Mouse (Mus musculus) ovary, postnatal 36 days (tissue): ENCODE measurements around the gene Bcl11b.
A peak's percentile ranks its signal among the peaks of the same experiment; 100 is the strongest.

Experiments
- DNase-seq: peaks from one replicate; pipeline ENCODE4 v3.0.0; 2022; ENCODE audit warnings: low spot score, mixed read lengths

Gene Bcl11b

DNA sequence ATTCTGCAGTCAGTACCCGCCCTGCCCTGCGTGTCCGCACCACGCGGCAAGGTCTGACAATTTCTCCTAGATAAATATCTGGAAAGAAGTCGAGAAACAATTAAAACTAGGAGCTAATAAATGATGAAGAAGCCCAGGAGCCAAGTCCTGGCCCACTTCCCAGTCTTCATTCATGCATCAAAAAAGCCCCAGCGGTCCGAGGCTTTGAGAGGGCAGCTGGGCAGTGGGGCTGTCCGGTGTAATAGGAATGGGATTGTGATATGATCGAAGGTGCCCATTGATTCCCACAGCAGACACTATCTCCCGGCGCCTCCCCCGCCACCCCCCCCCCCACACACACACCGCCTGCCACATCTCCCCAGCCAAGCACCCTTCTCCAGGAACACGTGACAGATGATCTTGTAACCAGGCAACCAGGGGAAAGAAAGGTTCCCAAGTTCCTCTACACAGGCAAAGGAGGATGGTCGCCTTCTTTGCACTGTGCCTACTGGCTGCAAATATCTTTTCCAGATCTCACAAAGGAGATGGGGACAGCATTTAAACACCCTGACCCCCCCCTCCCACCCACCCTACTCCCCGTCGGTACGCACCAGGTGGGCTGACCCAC, 68.5 kb downstream of the Bcl11b start:
- no peak for DNase-seq

DNA sequence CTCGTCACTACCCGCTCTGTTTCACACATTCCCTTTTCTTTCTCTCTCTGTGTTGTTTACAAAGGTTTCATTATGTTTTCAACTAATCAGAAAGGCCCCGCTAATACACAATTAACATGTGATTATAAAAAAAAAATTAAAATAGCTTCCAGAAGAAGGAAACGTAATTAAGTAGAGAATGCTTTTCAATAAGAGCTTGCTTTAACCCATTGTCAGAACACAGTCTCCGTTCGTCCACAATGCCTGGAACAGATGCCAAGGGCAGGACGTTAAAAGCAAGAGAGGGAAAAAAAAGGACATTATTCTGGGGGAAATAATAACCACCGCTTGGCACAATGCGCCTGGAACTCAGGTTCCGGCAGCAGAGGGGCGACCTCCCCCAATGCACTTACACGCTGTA, 71.3 kb downstream of the Bcl11b start:
- DNase-seq: no peak

DNA sequence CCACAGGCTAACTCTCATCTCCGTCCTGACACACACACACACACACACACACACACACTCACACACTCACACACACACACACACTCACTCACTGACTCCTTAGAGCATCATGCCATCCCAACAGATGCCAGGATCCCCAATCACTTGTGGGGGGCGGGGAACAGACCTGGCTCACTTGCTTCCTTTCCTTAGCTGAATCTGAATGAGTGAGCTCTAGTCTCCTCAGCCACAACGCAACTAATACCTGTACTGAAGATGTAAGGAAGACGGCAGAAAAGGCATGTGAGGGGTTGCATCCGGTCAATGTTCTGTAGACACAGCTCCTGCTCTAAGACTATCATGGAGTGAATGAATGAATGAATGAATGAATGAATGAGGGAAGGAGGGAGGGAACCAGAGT, 71.9 kb downstream of the Bcl11b start:
- DNase-seq: no peak

DNA sequence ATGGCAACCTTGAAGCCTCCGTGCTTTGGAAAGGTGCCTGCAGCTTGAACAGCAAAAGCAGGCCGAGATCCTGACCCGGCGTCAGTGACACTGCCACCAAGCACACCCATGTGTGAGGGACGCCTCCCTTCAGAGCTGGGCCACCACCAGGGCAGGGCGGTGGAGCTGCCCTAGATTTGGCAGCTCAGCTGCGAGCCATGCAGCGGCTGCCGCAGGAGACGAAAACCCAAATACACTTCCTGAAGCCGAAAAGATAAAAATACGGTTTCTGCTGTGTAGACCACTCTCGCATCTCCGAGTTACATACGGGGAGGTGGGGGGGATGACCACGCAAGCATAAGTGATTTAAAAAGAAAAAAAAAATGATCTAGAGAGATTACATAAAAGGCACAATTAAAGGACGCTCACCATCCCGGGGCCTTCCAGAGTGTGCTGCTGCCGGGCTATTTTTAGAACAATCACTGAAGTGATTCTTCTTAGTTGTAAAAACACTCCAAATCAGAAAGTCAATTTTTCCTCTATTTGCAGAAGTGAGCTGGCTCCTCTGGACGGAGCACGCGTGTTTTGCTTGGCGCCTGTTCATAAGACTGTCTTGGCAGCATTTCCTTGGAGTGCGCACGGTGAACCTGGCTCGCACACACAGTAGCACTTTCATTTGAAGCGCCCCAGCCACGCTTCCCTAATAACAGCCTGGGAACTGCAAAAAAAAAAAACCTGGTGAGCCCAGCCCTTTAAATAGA, 72.6 kb downstream of the Bcl11b start:
- peak; percentile 52 for DNase-seq

DNA sequence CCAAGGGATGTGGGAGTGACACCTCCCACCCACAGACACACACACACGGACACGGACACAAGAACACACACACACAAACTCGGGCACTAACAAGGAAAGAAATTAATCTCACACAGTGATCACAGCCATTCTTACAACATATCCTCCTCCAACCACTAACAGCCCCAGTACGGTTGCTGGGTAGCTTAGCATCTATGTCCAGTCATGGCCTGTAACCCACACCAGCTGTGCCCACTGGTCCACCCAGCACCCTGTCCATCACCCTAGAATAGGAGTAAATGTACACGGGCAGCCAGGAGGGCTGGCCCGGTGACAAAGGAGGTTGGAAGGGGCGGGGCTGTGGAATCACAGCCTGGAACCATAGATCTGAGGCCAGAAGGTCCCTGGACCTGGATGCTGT, 74.5 kb downstream of the Bcl11b start:
- DNase-seq: no peak

- no peak for DNase-seq
Observed at GRCm38 (mm10) chr12:107928464-107928901, 74.9 kb downstream of the Bcl11b start.

- no peak for DNase-seq
Observed at GRCm38 (mm10) chr12:107927961-107928431, 75.4 kb downstream of the Bcl11b start.

DNA sequence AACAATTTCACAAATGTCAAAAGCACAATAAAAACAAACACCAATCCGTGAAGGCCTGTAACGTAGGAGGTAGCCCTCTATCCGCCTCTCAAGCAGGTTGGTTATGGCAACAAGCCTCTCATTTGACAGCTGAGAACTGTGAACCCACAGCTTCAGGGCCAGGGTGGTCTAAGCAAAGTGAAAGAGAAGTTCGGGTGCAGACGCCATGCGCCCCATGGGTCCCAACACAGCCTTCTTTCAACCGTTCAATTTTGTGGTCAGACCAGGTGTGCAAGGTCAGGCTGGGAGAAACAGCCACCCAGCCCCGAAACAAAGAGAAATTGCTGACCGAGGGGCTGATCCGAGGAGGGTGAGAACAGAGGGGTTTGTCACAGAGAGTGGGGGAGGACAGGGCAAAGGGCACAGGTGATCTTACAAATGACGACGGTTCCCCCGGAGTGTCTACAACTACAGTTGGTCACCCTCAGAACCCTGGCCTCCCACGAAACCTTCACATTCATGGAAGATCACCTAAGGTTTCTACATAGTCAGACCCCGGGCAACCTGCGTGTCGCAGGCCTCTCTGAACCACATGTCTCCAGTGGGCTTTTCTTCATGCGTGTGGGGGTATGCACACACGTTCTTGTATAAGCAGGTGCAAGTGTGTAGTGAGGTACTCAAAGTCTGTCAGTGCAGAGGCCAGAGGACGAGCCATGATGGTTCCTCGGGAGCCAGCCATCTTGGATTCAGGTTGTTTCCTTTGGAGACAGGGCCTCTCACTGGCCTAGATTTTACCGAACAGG, 77.1 kb downstream of the Bcl11b start:
- no peak for DNase-seq

DNA sequence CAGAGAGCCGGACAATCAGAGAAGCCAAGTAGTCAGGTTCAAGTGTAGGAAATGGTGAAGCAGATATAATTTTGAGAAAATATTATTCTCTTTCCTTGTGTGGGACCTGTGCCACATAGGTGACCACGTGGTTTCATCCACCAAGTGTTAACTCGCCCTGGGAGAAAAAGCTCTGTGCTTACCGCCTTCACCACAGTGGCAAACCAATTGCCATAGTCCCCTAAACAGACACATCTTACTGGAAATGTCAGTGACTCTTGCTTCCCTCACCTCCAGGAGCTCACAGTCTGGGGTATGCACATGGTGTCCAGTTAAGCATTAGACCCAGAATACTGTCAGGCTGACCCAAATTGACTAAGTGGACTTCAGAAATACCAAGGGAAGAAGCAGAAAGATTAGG, 78.7 kb downstream of the Bcl11b start:
- no peak for DNase-seq

DNA sequence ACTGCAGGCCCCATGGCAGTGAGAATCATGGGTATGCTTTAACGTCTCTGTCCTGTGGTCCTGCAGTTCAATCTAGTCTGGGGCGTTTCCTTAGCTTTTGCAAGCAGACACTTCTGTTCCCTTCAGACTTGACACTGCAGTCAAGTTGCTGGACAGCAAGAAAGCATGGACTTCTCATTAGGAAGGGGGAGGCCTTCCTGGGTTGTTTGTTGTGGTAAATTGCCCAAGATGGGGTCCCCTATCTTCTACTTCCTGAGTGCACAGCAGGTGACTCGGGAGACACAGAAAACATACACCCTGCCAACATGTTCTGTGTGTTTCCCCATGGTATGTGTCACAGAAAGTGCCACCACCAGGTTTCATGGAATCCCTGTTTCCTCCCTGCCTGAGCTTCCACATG, 79.4 kb downstream of the Bcl11b start:
- no peak for DNase-seq

- no peak for DNase-seq
Observed at GRCm38 (mm10) chr12:107922180-107922579, 81.2 kb downstream of the Bcl11b start.

DNA sequence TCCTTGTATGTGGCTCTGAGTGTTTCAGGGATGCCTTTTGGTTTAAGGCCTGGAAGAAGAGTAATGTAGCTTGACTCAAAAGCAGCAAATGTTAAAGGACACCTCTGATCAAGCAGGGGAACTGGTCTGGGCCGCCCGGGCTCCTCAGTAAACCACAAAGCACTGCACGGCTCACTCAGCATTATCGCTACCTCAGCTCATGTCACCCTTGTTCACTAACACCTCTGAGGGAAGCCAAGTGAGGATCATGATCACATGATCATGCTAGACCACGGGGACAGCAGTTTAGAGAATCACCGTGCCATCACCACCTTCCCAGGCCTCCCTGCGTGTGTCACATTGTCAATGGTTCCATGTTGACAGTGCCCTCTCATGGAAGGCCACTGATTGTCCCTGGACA, 81.8 kb downstream of the Bcl11b start:
- DNase-seq: no peak

DNA sequence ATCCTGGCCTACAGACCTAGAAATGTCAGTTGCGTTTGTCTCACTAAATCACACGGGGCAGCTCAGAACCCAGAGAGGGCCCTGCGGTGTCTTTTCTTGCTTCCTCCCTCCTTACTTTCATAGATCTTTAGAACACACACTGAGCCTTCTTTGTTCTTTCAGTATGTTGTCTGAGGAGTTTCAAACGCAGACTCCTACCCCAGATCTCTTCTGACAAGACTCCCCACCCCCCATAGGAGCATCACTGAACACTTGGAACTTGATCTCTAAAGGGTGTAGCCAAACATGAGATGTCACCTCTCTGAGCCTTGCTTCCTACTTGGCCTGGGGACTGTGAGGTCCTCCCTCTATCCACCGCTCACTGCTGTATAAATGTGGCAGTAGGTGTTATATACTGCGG, 82.2 kb downstream of the Bcl11b start:
- DNase-seq: no peak

DNA sequence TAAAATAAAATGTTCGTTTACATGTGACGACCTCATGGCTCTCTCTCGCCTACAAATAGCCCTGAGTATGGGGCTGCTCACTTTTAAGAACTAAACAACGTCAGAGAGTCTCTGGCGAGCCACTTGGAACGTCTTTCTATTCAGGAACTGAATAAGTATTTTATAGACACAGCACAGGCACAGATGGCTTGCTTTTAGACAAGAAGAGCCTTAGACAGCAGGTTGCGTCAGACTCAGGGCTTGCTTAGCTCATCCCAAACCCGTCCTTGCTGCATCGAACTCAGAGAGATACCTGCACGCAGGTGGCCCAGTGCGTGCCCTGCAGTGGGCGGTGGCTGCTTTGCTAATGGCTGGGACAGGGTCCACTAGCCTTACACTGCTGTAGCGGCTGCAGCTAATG, 82.7 kb downstream of the Bcl11b start:
- no peak for DNase-seq

DNA sequence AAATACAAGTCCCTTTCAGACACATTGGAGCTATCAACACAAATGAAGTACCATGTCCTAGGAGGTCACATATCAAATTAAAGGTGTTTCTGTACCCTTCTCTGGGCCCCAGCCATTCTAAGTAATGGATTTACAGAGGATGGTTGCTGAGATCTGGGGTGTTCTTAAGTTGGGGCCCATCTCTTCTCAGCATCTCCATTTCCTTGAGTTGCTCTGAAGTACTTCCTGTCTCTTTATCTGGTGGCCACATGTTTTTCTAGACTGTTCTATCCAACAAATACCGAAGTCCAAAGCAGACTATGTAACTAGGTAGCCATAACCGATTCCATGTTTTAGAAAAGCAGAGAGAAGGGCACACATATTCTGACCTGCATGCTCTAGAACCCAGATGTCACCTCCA, 83.3 kb downstream of the Bcl11b start:
- no peak for DNase-seq

DNA sequence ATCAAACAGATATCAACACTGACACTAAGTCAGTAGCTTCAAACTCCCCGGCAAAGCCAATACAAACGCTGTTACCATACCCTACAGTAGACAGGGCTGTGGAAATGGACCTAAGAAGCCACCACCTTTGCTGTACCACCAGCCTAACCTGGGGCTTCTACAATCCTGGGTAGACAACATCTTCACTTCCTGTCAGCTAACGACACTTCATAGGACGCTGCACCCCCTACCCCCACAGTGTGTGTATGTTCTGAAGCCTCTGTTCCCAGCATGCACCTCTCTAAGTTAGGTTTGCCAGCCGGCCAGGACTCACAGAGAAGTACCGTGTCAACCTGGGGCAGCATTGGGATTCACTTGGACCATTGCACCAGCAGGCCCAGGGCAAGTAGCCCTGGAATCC, 84.6 kb downstream of the Bcl11b start:
- no peak for DNase-seq

DNA sequence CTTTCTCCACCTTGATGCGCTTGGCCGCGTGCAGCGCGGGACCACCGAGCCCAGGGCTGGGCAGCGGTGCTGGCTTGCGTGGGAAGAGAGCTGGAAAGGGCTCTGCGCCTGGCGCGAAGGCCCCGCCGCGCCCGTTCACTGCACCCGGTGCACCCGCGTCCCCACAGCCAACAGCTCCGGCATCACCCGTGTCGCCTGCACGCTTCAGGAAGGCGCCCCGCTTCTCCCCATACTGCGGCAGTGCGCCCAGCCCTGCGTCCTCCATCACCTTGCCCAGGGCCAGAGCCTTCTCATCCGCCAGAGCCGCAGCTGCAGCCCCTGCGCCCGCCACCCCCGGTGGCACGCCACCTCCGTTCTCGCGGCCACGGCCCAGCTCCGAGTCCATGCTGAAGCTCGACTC, 87.4 kb downstream of the Bcl11b start:
- no peak for DNase-seq

GRCm38 (mm10) chr12:107915396-107915795, 88.0 kb downstream of the Bcl11b start:
- no peak for DNase-seq

DNA sequence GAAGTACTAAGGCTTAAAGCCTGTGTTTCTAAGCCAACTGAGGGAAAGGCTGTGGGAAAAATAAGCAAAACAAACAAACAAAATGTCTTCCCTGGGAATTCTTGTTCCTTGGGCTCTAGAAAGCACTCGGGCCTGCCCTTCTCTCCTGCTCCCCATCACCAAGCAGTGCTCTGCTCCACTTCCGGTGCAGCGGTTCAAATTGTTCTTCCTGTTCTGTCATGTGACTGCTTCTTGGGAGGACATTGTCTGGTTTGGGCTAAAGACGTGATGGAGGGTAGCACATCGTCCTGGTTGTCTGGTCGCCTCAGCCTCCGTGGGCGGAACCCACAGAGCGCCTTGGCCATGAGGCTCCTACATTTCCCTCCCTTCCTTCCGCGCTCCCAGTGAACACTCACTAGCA, 94.6 kb downstream of the Bcl11b start:
- DNase-seq: no peak

DNA sequence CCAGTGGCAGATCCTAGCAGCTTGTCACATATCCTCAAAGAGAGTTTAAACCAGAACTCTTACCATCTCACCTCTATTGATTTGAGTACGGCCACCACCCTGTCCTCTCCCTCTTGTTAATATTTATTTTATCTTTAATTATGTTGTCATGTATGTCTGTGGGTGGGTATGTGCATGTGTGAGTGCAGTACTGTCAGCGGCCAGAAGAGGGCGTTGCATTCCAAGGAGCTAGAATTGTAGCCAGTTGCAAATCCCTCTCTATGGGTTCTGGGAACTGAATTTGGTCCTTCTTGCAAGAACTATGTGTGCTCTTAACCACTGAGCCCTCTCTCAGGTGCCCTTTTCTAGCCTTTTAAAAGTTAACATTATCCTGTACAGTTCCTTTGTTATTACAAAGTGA, 98.1 kb downstream of the Bcl11b start:
- DNase-seq: no peak

DNA sequence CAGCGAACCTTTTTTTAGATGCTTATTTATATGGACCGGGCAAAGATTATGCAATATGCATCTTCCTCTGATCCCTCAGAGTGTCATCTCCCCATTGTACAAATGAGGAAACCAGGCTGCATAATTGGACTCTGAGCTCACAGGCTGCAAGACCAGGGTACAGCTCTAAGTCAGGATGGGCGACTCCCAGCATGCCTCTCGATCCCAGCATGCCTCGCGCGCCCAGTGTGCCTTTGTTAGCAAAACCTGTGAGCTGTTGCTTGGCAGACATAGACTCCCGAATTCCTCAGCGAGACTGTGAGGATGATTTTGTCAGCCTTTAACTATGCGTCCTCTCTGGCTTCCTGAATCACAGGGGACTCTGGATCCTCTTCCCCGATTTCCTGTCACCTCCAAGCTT, 98.9 kb downstream of the Bcl11b start:
- no peak for DNase-seq

DNA sequence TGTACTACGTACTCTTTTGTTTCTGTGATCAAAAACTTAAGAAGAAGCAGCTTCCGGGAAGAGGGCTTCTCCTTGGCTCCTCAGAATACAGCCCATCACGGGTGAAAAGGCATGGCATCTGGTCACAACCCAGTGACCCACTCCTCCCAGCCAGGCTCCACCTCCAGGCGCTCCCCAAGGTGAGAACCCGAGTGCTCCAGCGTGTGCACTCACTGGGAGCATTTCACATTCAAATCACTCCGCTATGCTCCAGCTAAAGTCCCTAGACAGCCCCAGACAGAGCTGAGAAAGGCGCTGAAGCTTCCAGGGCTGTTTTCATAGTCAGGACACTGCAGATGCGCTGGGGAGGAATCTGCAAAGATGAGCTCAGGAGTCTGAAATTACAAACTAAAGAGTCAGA, 99.5 kb downstream of the Bcl11b start:
- DNase-seq: no peak

GRCm38 (mm10) chr12:107891449-107891848, 112.0 kb downstream of the Bcl11b start:
- DNase-seq: no peak
